Mouse (Mus musculus) layer of hippocampus, postnatal 10 days (tissue): ENCODE measurements around the gene Frem1. TPM values are rescaled to one million over a fixed set of nuclear protein-coding genes. Genes with fewer than 3 reads are reported as not detected.

Source experiments
- DNase-seq, 2 experiments: peaks; one replicate each; pipeline ENCODE4 v3.0.0; 2021; ENCODE audit warnings: low spot score in 2 of 2
- total RNA-seq, 2 experiments: library from RNA; stranded (reverse); gene quantifications; 2 replicates each; pipeline ENCODE4 v1.2.3; 2021

The Frem1 gene
- total RNA-seq, 2 experiments from 2014 or later, result 4.3 to 4.9 TPM

GRCm38 (mm10) chr4:83031591-83031990 is 20.5 kb downstream of the Frem1 start:
- DNase-seq, result no peak

DNA sequence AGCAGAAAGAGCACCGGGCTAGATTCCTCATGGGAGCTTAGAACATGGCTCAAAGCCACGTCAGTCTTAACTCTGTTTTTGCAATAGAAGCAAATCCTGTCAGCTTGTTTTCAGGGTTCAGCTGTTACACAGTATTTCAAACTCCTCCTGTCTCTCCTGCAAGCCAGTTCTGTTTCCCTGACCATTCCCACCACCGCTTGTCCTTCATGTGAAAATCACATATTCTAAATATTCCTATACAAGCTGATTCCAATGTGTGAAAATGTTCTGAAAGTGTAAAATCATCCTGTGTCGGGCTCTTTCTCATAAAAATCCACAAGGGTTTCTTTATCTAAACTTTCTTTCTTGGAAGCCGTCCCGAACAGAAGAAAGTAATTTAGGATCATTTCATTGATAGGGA is 22.0 kb downstream of the Frem1 start:
- DNase-seq, result no peak

GRCm38 (mm10) chr4:83020759-83021555 is 31.2 kb downstream of the Frem1 start:
- peak in 1 of 2 experiments; percentile 15 for DNase-seq

- DNase-seq, result no peak
These were observed 33.7 kb downstream of the Frem1 start for GRCm38 (mm10) chr4:83018111-83019105.

- DNase-seq, result no peak
These were observed 37.6 kb downstream of the Frem1 start for GRCm38 (mm10) chr4:83014538-83014937.

- no peak for DNase-seq
These were observed 48.1 kb downstream of the Frem1 start for GRCm38 (mm10) chr4:83004086-83004485.

GRCm38 (mm10) chr4:82992042-82992441 is 60.1 kb downstream of the Frem1 start:
- DNase-seq, result no peak

- DNase-seq, result no peak
These were observed 61.0 kb downstream of the Frem1 start for GRCm38 (mm10) chr4:82990973-82991695.

DNA sequence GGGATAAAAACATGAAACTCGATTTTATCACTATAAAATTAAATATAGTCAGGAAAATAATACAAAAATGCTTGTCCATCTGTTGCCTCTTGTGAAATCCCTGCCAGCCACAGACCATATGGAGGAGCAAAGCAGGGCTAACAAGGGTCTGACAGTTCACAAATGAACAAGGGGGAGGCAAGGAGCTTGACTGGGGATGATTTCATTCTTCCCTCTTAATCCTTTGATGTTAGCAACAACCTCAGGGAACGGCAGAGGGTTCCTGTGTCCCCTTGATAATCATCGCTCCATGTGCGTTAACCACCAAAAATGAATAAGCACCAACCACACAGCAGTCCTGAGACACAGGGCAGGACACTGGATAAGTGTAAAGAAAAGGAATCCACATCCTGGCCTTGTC is 79.8 kb downstream of the Frem1 start:
- no peak for DNase-seq

- DNase-seq, result no peak
These were observed 81.1 kb downstream of the Frem1 start for GRCm38 (mm10) chr4:82970901-82971648.

DNA sequence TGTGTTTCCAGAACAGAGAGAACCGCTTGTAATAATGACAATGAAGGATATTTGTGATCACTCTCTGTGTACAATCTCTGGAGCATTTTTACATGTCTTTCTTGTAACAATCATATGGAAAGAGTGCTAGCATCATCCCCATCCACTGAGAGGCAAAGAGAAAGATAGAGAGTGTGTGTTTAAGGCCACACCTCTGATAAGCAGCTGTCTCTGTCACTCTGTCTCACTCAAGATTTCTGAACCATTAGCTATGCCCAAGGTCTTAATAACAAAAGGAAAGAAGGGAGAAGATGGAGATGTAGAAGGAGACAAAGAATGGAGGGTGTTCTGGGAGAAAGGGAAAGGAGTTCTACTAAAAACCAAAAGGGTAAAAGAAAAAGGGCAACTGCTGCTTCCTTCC is 91.1 kb downstream of the Frem1 start:
- DNase-seq, result no peak

GRCm38 (mm10) chr4:82957827-82958538 is 94.2 kb downstream of the Frem1 start:
- DNase-seq, result no peak

- no peak for DNase-seq
These were observed 98.1 kb downstream of the Frem1 start for GRCm38 (mm10) chr4:82953992-82954391.

DNA sequence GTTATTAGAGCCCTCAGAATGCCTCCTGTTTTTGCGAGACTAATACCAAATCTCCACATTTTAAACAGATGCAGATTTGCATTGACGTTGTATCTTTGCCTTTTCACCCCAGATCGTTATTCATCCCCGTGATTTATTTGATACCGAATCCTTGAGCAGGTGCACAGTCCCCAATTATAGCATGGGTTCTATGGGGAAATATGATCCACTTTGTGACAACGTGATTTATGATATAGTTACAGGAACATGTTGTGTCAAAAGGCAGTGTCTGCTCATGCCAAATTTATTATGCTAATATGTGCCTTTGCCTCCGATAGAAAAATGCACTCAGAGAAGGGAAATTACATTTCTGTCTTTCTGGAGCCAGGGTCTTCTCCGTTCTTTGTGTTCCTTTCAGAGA is 102.6 kb downstream of the Frem1 start:
- no peak for DNase-seq

DNA sequence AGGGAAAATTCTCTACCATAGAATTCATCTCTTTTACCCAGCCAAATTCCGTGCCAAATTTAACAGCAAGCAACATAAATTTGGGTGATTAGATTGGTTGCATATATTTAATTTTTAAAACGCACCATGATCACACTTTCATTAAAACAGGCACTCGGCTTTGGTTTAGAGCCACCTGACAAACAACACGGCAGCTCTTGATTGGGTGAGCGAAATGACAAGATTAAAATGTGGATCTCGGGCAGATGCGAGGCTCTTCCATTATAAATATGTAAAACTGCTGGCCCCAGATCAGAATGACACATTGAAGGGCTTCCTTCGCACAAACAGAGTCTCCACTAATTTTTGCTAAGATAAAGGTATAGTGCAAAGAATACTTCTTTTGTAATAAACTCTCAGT is 105.4 kb downstream of the Frem1 start:
- DNase-seq, result peak in 1 of 2 experiments; percentile 30

DNA sequence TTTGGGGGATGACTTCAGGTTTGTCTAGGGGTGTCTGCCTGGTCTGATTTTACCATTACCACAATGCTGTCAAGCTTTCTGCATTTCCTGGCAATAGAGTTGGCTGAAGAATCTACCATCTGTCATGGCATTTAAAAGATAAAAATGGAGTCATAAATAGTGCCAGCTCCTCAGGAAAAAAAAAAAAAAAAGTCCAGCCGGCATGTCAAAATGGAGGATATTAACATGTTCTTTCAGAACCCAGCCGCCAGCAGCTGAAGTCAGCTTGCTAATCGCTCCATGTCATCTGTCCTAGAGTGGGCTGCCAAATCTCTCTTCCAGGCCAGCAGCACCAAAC is 105.9 kb downstream of the Frem1 start:
- peak; percentile 58 to 65 for DNase-seq

DNA sequence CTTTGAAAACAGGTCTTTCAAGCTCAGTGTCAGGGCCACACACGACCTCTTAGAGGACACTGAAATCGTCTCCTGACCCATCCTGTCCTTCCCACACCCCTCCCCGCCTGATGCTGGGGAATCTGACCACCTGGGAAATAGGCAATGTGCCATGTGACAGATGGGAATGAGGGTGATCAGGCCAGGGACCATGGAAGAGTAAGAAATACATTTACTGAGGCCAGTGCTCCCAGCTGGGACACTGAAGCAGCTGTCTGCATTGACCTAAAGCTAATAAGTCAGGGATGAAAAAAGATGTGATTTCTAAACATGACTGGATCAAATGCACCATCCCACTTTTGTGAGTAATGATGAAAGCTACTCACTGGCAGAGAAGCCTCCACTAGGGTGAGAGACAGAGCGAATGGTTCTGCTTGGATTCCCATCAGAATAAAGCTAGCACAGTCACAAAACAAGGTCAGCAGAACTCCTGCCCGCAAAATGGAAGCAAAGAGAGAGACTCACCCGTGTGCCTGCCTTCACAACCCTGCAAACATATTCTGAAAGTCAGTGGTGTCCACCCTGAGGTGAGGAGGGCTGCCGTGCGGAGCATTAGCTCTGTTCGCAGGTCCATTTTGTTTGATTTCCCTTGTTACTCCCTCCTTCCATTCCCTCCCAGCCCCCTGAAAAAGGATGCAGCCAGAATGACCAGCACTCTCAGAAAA is 106.4 kb downstream of the Frem1 start:
- DNase-seq, result peak; percentile 29 to 32

DNA sequence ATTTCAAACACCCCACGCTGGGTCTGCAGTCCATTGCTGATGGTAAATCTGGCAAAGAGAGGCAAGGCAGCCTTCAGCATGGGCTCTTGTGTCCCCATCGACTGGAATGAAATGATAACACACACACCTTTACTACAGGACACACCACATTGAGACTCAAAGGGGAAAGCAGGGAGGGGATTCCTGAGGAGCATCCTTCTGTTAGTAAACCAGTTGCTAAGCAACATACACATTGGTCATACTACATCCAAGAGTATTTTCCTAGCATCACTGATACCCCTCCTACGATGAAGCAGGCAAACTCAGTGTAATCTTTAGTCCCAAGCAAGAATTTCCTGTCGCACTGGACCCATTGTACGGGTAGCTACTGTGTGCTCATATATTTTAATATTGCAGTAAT is 111.5 kb downstream of the Frem1 start:
- DNase-seq, result no peak

DNA sequence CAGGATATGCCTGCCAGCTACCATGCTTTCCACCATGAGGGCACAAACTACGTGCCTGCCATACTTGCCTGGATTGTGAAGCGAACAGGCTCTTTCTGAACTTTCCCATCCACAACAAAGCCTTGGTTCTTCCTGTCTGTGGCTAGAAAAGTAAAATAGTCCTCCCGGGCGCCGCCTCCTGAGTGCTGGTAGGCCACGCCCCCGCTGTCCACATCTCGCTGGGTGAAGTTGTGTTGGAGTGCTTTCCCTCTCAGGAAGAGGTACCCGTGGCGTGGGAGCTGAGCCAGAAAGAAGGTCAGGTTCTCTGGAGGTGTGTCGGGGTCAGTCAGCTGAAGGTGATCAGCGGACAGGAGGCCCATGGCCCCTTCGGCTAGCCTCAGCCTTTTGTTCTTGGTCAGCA is 111.9 kb downstream of the Frem1 start:
- DNase-seq, result no peak
